Mouse (Mus musculus): Measurements from ENCODE around the gene E130114P18Rik.

E130114P18Rik gene

GRCm38 (mm10) chr4:97657586-97657985 lies 120.3 kb downstream of the E130114P18Rik start:
- DNase-seq (ENCODE audit: low read depth, low spot score), result no peak

- DNase-seq (ENCODE audit: low read depth, low spot score), result no peak
These were observed 128.3 kb downstream of the E130114P18Rik start for GRCm38 (mm10) chr4:97649626-97650015.

- no peak for DNase-seq (ENCODE audit: low read depth, low spot score)
These were observed 128.9 kb downstream of the E130114P18Rik start for GRCm38 (mm10) chr4:97648825-97649625.

GRCm38 (mm10) chr4:97648436-97648707 lies 129.5 kb downstream of the E130114P18Rik start:
- no peak for DNase-seq (ENCODE audit: low read depth, low spot score)

- DNase-seq (ENCODE audit: low read depth, low spot score), result no peak
These were observed 130.0 kb downstream of the E130114P18Rik start for GRCm38 (mm10) chr4:97647700-97648435.

GRCm38 (mm10) chr4:97647236-97647635 lies 130.6 kb downstream of the E130114P18Rik start:
- DNase-seq (ENCODE audit: low read depth, low spot score), result no peak

GRCm38 (mm10) chr4:97640385-97640784 lies 137.5 kb downstream of the E130114P18Rik start:
- DNase-seq (ENCODE audit: low read depth, low spot score), result no peak

GRCm38 (mm10) chr4:97636569-97636968 lies 141.3 kb downstream of the E130114P18Rik start:
- no peak for DNase-seq (ENCODE audit: low read depth, low spot score)

- DNase-seq (ENCODE audit: low read depth, low spot score), result no peak
These were observed 142.1 kb downstream of the E130114P18Rik start for GRCm38 (mm10) chr4:97635757-97636292.

GRCm38 (mm10) chr4:97635296-97635755 lies 142.6 kb downstream of the E130114P18Rik start:
- no peak for DNase-seq (ENCODE audit: low read depth, low spot score)

- DNase-seq (ENCODE audit: low read depth, low spot score), result no peak
These were observed 148.8 kb downstream of the E130114P18Rik start for GRCm38 (mm10) chr4:97628881-97629605.

GRCm38 (mm10) chr4:97626002-97626720 lies 151.7 kb downstream of the E130114P18Rik start:
- DNase-seq (ENCODE audit: low read depth, low spot score), result no peak

- no peak for DNase-seq (ENCODE audit: low read depth, low spot score)
These were observed 154.7 kb downstream of the E130114P18Rik start for GRCm38 (mm10) chr4:97623165-97623564.

GRCm38 (mm10) chr4:97621731-97622130 lies 156.1 kb downstream of the E130114P18Rik start:
- no peak for DNase-seq (ENCODE audit: low read depth, low spot score)

GRCm38 (mm10) chr4:97620409-97620808 lies 157.5 kb downstream of the E130114P18Rik start:
- DNase-seq (ENCODE audit: low read depth, low spot score), result no peak

GRCm38 (mm10) chr4:97618668-97619373 lies 159.1 kb downstream of the E130114P18Rik start:
- DNase-seq (ENCODE audit: low read depth, low spot score), result no peak

GRCm38 (mm10) chr4:97615031-97615430 lies 162.8 kb downstream of the E130114P18Rik start:
- no peak for DNase-seq (ENCODE audit: low read depth, low spot score)

- DNase-seq (ENCODE audit: low read depth, low spot score), result no peak
These were observed 166.5 kb downstream of the E130114P18Rik start for GRCm38 (mm10) chr4:97611251-97611847.

GRCm38 (mm10) chr4:97609831-97610727 lies 167.8 kb downstream of the E130114P18Rik start:
- DNase-seq (ENCODE audit: low read depth, low spot score), result no peak
